Mouse (Mus musculus) neural tube, embryonic 11.5 days (tissue): Measurements from ENCODE around the gene Rab37. TPM values are rescaled to one million over a fixed set of nuclear protein-coding genes. Genes with fewer than 3 reads are reported as not detected.

ENCODE experiments used
- ATAC-seq: fragments of 200-750 bp; cut with Nextera tagmentation; 2 replicates; pipeline ENCODE4 v1.8.0; 2017; ENCODE audit warnings: moderate number of reproducible peaks, mild to moderate bottlenecking, moderate TSS enrichment, moderate library complexity; ENCODE audit not compliant: insufficient read depth, low FRiP score, low TSS enrichment
- DNase-seq: peaks from one replicate; pipeline ENCODE4 v3.0.0-alpha.2; 2015; ENCODE audit warnings: low spot score
- H3K27ac ChIP-seq: fragments of 300-500 bp; sonication (generic); 2 replicates; pipeline ENCODE4 v1.5.1; 2014; ENCODE audit warnings: low read depth, mild to moderate bottlenecking, low read length
- H3K27me3 ChIP-seq: fragments of 300-500 bp; sonication (generic); 2 replicates; pipeline ENCODE4 v1.6.1; 2014; ENCODE audit warnings: mild to moderate bottlenecking, low read length, mixed read lengths; ENCODE audit not compliant: control insufficient read depth, insufficient read depth
- H3K36me3 ChIP-seq: fragments of 300-500 bp; sonication (generic); 2 replicates; pipeline ENCODE4 v1.6.1; 2014; ENCODE audit warnings: mild to moderate bottlenecking, low read length, moderate library complexity, mixed read lengths; ENCODE audit not compliant: control insufficient read depth, insufficient read depth
- H3K4me1 ChIP-seq: fragments of 300-500 bp; sonication (generic); 2 replicates; pipeline ENCODE4 v1.6.1; 2014; ENCODE audit warnings: low read length, mixed read lengths; ENCODE audit not compliant: control insufficient read depth, insufficient read depth
- H3K4me2 ChIP-seq: fragments of 300-500 bp; sonication (generic); 2 replicates; pipeline ENCODE4 v1.6.1; 2014; ENCODE audit warnings: low read depth, mild to moderate bottlenecking, moderate library complexity
- H3K4me3 ChIP-seq: fragments of 300-500 bp; sonication (generic); 2 replicates; pipeline ENCODE4 v1.5.1; 2014; ENCODE audit warnings: low read depth, low read length
- H3K9ac ChIP-seq: fragments of 300-500 bp; sonication (generic); 2 replicates; pipeline ENCODE4 v1.6.1; 2014; ENCODE audit warnings: mild to moderate bottlenecking, low read length
- H3K9me3 ChIP-seq: fragments of 300-500 bp; sonication (generic); 2 replicates; pipeline ENCODE4 v1.6.1; 2016; ENCODE audit warnings: low read length; ENCODE audit not compliant: control insufficient read depth
- WGBS: fragments of 180-500 bp; shearing (Covaris S2); extraction: QIAGEN DNeasy Blood & Tissue Kit; methylation state at CpG from one replicate; pipeline ENCODE4 v1.1.7; 2014; 5-methylcytosine and 5-hydroxymethylcytosine counted together
- polyA plus RNA-seq: library from polyadenylated mRNA; unstranded; fragments of >200 nt; fragmentation: Nextera tagmentation; extraction: Ambion mirVana; gene quantifications from 2 replicates; pipeline ENCODE4 v1.2.1, GENCODE M21; 2014

Gene Rab37
- 1.3 and 1.9 TPM in 2 replicates for polyA plus RNA-seq

DNA sequence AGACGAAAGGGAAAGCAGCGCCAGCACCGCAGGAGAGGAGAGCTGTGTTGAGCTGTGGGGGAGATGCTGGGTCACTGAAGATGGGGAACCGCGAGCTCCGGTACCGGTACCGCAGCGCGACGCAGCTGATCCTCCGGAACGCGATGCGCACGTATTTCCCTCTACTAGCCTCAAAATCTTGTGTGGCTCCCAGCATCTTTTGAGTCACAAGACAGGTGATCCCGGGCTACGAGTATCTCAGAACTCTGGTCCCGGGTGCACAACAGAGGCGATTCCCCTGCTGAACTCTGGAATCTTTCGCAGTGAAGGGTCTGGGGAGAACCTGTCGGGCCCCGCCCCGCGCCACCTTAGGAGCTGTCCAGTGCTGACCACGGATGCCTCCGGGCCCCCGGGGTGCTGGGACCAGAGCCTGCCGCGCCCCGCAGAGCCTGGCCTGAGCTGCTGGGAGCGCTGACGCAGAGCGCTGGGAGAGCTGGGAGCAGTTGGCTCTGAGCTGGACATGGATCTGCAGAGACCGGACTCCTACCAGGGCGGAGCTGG lies at the start of gene Rab37:
Gene Rab37 (plus strand): TSS at position 70 of the 540 bp plus-strand sequence.
- Histone ChIP-seq H3K36me3 (no peaks in the 10 kb centered on the region), H3K4me3 (peak within 1 kb of the TSS; percentile 27), H3K9ac (no peak within 1 kb of the TSS), H3K4me2 (peak within 1 kb of the TSS; percentile 43), H3K9me3 (no peaks in the 10 kb centered on the region), H3K27me3 (peaks cover 17% of the 10 kb centered on the region), H3K27ac (no peak within 1 kb of the TSS), H3K4me1 (no peaks in the 10 kb centered on the region)
- ATAC-seq (no peak), DNase-seq (no peak)
- 2% methylated on average over 36 of the region's 36 CpGs for WGBS

DNA sequence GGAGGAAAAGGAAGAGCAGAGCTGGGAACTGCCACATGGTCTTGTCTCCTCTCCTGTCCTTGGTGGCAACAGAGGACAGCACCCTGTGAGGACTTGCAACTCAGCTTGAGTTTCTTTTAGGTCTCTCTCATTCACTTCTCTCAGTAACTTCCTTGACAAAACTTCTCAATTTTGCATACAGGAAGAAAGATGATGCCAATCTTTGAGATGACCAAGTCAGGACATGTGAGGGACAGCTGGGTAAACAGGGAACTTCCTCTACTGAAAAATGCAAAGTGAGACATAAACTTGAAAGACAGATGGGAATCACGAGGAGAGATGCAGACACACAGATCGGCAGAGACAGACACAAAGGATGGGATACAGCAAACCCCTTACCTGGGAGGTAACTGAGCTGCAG lies 43.0 kb upstream of the Rab37 start, which contains the start of gene Cd300ld3:
Gene Cd300ld3 (minus strand): TSS at position 151 of the 400 bp plus-strand sequence.
- DNase-seq: no peak
- Histone ChIP-seq H3K4me2 (no peak within 1 kb of the TSS), H3K9ac (no peak within 1 kb of the TSS), H3K4me1 (no peaks in the 10 kb centered on the region), H3K36me3 (no peaks in the 10 kb centered on the region), H3K4me3 (no peak within 1 kb of the TSS), H3K27me3 (no peaks in the 10 kb centered on the region), H3K27ac (no peak within 1 kb of the TSS), H3K9me3 (no peaks in the 10 kb centered on the region)
- ATAC-seq: no peak
- 70% methylated on average over 2 of the region's 2 CpGs for WGBS

GRCm38 (mm10) chr11:115049282-115049895 lies 41.8 kb upstream of the Rab37 start:
- no peak overlapping the region for H3K27ac ChIP-seq
- H3K36me3 ChIP-seq: no peaks in the 10 kb centered on the region
- H3K4me3 ChIP-seq: no peak overlapping the region
- H3K9ac ChIP-seq: no peak overlapping the region
- 40% methylated on average over 3 of the region's 3 CpGs for WGBS
- no peak for ATAC-seq
- no peak overlapping the region for H3K4me2 ChIP-seq
- H3K9me3 ChIP-seq: no peaks in the 10 kb centered on the region
- H3K4me1 ChIP-seq: no peaks in the 10 kb centered on the region
- no peak for DNase-seq
- H3K27me3 ChIP-seq: no peaks in the 10 kb centered on the region

- peak; percentile 56 for DNase-seq
- no peak overlapping the region for H3K4me2 ChIP-seq
- no peaks in the 10 kb centered on the region for H3K9me3 ChIP-seq
- no peak overlapping the region for H3K27ac ChIP-seq
- 6% methylated on average over 9 of the region's 9 CpGs for WGBS
- no peak for ATAC-seq
- H3K27me3 ChIP-seq: no peaks in the 10 kb centered on the region
- no peaks in the 10 kb centered on the region for H3K36me3 ChIP-seq
- H3K4me3 ChIP-seq: no peak overlapping the region
- no peaks in the 10 kb centered on the region for H3K4me1 ChIP-seq
- no peak overlapping the region for H3K9ac ChIP-seq
Measured at GRCm38 (mm10) chr11:115052206-115052605, 39.0 kb upstream of the Rab37 start.

DNA sequence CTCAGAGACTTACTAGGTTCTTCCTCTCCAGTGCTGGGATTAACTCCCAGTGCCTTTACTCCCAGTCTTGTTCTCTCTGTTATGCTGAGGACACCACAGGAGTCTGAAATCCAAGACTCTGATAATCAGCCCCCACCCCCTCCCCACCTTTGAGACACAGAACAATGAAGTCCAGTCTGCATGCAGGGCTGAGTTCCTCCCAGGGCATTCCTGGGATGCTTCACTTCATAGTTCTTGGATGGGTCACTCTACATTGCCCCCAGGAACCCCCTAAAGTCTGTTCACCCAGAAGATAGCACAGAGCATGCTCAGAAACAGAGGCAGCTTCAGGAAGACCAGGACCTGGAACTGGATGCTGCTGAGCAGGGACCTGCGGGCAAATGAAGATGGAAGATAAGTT lies 38.2 kb upstream of the Rab37 start:
- Histone ChIP-seq H3K4me2 (no peak overlapping the region), H3K27ac (no peak overlapping the region), H3K36me3 (no peaks in the 10 kb centered on the region), H3K27me3 (no peaks in the 10 kb centered on the region), H3K9me3 (no peaks in the 10 kb centered on the region), H3K4me3 (no peak overlapping the region), H3K9ac (no peak overlapping the region), H3K4me1 (no peaks in the 10 kb centered on the region)
- DNase-seq (no peak), ATAC-seq (no peak)
- 100% methylated on average over 1 of the region's 1 CpGs for WGBS

DNA sequence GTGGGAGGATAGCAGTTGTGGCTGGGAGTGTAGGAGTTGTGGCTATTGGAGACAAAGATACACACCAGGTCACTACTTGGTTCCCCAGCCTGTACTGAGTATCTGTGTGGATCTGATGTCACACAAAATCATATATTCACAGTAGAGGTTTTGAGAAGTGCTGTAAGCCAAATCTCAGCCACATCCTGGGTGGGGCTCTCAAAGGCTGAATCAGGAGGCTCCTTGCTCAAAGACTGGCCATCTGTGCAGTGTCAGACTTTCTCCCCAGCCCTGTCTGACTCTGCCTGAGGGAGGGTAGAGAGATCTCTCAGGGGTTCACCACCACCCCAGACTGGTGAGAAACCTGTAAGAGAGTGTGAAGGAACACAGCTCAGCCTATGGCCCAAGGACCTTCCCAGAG lies 36.7 kb upstream of the Rab37 start:
- H3K27ac ChIP-seq: no peak overlapping the region
- no peak overlapping the region for H3K4me3 ChIP-seq
- no peak overlapping the region for H3K4me2 ChIP-seq
- H3K9me3 ChIP-seq: no peaks in the 10 kb centered on the region
- ATAC-seq: no peak
- DNase-seq: no peak
- H3K27me3 ChIP-seq: no peaks in the 10 kb centered on the region
- no peaks in the 10 kb centered on the region for H3K36me3 ChIP-seq
- H3K9ac ChIP-seq: no peak overlapping the region
- no peaks in the 10 kb centered on the region for H3K4me1 ChIP-seq

- Histone ChIP-seq H3K4me2 (no peak overlapping the region), H3K36me3 (no peaks in the 10 kb centered on the region), H3K9ac (no peak overlapping the region), H3K4me1 (no peaks in the 10 kb centered on the region), H3K4me3 (no peak overlapping the region), H3K27me3 (no peaks in the 10 kb centered on the region), H3K9me3 (no peaks in the 10 kb centered on the region), H3K27ac (no peak overlapping the region)
- DNase-seq: no peak
- no peak for ATAC-seq
- WGBS: 74% methylated on average over 4 of the region's 4 CpGs
Measured at GRCm38 (mm10) chr11:115058701-115059100, 32.5 kb upstream of the Rab37 start.

DNA sequence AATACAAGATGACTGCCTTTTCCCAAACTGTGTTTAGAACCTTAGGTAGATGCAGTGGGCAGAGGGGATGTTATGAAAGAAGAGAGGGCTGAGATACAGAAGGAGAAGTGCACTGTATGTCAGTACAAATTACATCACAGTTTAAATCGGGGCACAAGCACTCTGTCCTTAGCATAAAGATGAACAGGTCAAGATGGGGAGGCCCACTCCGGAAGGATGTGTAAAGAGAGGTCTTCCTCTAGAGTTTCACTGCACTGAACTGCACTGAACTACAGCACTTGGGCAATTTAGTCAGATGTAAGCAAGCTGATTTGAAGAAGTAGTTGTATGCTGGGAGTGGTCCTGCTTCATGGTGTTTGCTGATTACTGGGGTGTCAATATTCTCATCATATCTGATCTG lies 31.4 kb upstream of the Rab37 start:
- no peaks in the 10 kb centered on the region for H3K36me3 ChIP-seq
- DNase-seq (no peak), ATAC-seq (no peak)
- WGBS: 85% methylated on average over 2 of the region's 2 CpGs
- H3K9me3 ChIP-seq: no peaks in the 10 kb centered on the region
- no peak overlapping the region for H3K9ac ChIP-seq
- no peak overlapping the region for H3K4me2 ChIP-seq
- no peaks in the 10 kb centered on the region for H3K27me3 ChIP-seq
- H3K4me1 ChIP-seq: no peaks in the 10 kb centered on the region
- H3K4me3 ChIP-seq: no peak overlapping the region
- no peak overlapping the region for H3K27ac ChIP-seq

- Histone ChIP-seq H3K36me3 (no peaks in the 10 kb centered on the region), H3K9me3 (no peaks in the 10 kb centered on the region), H3K9ac (no peak within 1 kb of the TSS), H3K4me1 (no peaks in the 10 kb centered on the region), H3K27ac (no peak within 1 kb of the TSS), H3K4me2 (no peak within 1 kb of the TSS), H3K27me3 (no peaks in the 10 kb centered on the region), H3K4me3 (no peak within 1 kb of the TSS)
- WGBS: 31% methylated on average over 5 of the region's 5 CpGs
- DNase-seq (no peak), ATAC-seq (no peak)
Measured at GRCm38 (mm10) chr11:115062077-115062476, 29.2 kb upstream of the Rab37 start, which contains the start of gene Cd300e. Gene Cd300e (minus strand): TSS chr11:115062177.
